Mouse (Mus musculus) regulatory T cell (primary cell): ENCODE data around the gene Olfr323.

Experiments
- in situ Hi-C: fragments of 300-600 bp; cut with MboI, MseI; formaldehyde crosslinking; loops from one replicate; pipeline ENCODE4 v1.15.1; 2025; ENCODE audit warnings: high pct_unique_total_duplicates

The Olfr323 gene

DNA sequence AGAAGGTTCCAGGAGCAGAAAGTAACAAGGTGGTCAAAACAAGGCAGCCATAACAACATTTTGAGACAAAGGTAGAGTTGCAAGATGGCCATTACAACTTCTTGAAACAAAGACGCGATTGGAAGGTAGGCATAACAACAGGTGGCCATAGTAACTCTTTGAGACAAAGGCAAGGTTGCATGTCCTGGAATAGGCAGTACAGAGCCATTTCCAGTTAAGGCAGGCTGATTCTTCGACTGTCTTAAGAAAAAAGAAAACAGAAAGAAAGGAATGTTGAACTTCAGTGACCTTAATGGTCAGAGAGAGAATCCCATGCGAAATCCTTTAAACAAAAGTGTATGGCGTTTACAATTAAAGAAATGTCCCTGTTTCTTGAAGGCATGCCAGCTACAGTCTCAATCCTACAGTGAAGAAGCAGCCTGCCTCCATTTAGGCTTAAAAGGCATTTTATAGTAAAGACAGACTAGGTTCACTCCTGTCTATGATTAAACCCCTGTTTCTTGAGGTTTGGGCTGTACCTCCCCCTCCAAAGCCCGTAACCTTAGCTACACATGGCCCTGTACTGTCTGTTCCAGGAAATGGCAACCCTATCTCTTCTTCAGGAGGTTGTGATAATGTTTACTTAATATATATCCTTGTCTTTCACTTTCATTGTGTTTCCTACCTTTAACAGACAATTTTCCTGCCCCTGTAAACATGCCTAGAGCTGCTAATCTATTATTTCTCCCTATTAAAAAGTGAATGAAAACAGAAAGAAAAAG, 27.3 kb downstream of the Olfr323 start:
- in situ Hi-C loops, result no loop called here

DNA sequence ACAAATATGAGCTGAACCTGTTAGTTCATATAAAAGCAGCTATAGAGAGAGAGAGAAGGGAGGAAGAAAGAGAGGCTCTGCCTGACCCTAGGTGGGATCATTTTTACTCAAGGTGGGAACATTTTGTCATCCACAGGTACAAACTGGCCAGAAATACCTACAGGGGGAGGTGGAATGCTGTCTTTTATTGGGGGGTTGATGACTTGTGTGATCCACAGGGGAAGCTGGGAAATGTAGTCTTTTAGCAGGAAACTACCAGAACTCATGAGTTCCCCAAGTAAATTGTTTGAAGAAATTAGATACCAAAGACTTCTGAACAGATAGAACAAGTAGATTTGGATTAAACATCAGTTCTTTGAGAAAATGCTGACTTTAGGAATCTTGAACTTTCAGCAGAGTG, 28.2 kb downstream of the Olfr323 start:
- in situ Hi-C loops, result no loop called here

DNA sequence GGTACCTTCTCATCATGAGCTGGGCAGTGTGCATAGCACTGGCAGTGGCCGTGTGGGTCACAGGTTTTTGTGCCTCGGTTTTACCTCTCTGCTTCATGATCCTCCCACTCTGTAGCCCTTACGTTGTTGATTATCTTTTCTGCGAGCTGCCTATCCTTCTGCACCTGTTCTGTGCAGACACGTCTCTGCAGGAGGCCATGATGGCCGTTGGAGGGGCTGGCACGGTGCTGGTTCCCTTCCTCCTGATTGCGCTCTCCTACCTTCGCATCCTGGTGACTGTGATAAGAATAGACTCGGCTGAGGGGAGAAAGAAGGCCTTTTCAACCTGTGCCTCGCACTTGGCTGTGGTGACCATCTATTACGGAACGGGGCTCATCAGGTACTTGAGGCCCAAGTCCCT, 32.5 kb downstream of the Olfr323 start:
- in situ Hi-C loops, result no loop called here

DNA sequence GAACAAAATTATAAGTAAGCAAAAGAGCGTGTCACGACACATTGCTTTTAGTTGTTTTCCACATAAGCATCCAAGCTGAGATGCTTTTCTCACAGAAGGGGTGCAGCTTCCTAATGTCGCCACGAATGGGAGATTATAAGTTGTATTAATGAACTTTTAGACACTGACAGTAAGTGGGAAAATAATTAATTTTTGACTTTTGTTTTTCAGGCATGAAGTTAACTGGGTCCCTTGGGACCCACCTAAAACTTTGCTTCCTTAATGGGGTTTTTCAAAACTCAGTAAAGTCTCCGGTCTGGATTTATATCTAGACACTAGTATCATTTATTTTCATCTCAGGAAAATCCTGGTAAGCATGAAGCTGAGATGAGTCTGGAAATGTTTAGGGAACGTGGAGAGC, 35.5 kb downstream of the Olfr323 start, which contains the start of gene Olfr324:
Gene Olfr324 (plus strand): TSS at position 301 of the 400 bp plus-strand sequence.
- in situ Hi-C loops, result no loop called here

DNA sequence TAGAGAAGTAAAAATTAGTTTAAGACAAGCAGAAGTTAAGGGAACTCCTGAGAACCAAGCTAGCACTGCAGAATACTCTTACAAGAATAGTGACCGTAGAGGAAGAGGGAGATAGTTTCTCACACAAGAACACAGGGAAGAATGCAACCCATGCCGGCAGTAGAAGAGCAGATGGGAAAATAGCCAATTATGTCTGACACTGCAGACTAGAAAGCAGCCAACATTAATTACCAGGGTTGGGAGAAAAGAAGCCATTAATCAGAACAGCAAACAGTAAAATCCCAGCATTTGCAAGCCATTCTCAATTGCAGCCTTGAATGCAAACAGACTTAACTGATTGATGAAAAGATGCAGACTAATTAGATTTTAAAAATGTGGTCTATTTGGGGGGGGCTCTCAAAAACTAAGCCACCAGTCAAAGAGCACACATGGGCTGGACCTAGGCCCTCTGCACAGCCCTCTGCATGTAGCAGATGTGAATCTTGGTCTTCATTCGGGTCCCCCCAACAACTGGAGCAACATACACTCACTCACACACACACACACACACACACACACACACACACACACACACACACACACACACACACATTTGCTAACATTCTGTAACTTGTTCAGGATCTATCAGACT, 41.6 kb downstream of the Olfr323 start:
- in situ Hi-C loops, result no loop called here

DNA sequence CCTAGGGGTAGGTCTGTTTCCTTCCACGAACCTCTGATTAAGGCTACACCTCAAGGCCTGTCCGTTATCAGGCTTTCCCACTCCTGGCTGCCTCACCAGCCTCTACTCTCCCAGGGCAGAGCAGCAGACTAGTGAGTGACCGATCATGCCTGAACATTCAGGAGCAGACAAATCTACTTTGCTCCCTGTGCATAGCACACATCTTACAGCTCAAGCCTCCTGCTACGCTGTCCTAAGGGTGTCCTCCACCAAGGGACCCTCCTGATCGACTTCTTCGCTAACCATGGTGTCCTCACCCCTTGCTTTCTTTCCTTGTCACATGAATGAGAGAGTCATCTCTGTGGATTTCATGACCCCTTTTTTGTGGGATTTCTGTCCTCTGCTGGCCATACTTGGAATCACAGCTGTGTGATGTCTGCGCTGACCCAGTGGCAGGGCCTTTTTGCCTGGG, 42.4 kb downstream of the Olfr323 start:
- in situ Hi-C loops, result no loop called here

DNA sequence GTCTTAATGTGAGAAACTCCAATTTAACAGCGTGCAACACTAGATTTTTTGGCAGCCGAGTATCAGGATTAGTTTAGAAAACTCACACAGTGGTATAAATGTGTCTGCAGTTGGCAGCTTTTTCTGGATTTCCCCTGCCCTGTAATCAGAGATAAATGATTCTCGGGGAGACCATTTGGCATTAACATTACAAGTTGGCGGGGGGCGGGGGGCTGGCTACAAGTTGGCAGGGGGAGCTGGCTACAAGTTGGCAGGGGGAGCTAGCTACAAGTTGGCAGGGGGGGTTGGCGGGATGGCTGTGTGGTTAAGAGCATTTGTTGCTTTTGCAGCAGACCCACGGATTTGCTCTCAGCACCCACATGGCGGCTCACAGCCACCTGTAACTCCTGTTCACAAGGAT, 51.7 kb downstream of the Olfr323 start:
- in situ Hi-C loops, result no loop called here

DNA sequence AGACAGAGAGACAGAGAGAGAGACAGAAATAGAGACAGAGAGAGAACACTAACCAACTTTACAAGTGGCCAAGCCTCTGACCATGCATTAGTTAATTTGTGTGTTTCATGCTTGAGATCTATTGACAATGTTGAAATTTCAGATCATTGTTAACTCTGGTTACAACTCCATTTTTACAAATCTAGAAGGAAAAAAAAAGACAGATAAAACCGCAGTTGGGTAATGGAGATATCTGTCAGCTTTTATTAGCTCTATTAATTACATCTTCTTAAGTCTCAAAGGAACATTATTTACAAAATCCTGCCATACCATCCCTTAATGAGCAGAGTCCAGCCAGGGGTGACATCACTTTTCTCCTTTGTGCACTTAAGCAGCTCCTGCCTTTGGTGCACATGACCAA, 52.9 kb downstream of the Olfr323 start, which contains the start of gene Olfr325:
Gene Olfr325 (plus strand): TSS at position 301 of the 400 bp plus-strand sequence.
- in situ Hi-C loops, result no loop called here
